Mouse (Mus musculus): ENCODE data around the gene Ppm1l. TPM values are rescaled to one million over a fixed set of nuclear protein-coding genes. Genes with fewer than 3 reads are reported as not detected.
"Not testable (repeated sequence)": the region's sequence is repeated elsewhere in the genome, so short reads cannot be mapped to it uniquely, and the experiment has no call there.

Ppm1l gene
- polyA plus RNA-seq, 1 experiment from 2014 or later: 4.8 TPM

GRCm38 (mm10) chr3:69548704-69549455, 232.2 kb downstream of the Ppm1l start:
- 77% methylated on average over 22 of the region's 22 CpGs for WGBS (ENCODE audit: insufficient replicate concordance)
- no peak for ATAC-seq (ENCODE audit: insufficient read depth)
- Histone ChIP-seq H3K9me3 (replicated peaks) (no peaks in the 10 kb centered on the region), H3K36me3 (replicated peaks) (no peaks in the 10 kb centered on the region), H3K4me1 (replicated peaks) (no peaks in the 10 kb centered on the region), H3K27me3 (no peaks in the 10 kb centered on the region), H3K9ac (no peak overlapping the region), H3K4me3 (replicated peaks) (no peak overlapping the region), H3K27ac (replicated peaks) (no peak overlapping the region), H3K4me2 (no peak overlapping the region)

DNA sequence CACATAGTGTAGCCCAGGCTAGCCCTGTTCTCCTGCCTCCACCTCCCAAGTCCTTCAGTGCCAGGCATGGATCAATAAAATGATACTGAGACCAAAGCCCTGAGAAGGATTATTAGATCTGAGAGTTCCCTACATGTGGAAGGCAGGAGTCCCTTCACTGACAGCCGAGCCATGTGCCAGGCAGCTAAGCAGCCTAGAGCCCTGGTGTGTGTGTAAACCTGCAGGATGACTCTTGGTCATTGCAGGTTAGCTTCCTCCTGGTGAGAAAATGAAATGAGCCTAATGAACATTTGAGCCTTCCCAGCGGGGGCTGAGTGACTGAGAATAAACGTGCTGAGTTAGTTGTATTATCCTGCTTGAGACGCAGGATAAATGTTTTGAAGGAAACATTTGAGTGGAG, 232.9 kb downstream of the Ppm1l start:
- WGBS (ENCODE audit: insufficient replicate concordance): 77% methylated on average over 4 of the region's 4 CpGs
- Histone ChIP-seq H3K9me3 (replicated peaks) (no peaks in the 10 kb centered on the region), H3K36me3 (replicated peaks) (no peaks in the 10 kb centered on the region), H3K27me3 (no peaks in the 10 kb centered on the region), H3K4me3 (replicated peaks) (no peak overlapping the region), H3K9ac (no peak overlapping the region), H3K4me2 (no peak overlapping the region), H3K27ac (replicated peaks) (no peak overlapping the region), H3K4me1 (replicated peaks) (no peaks in the 10 kb centered on the region)
- no peak for ATAC-seq (ENCODE audit: insufficient read depth)

DNA sequence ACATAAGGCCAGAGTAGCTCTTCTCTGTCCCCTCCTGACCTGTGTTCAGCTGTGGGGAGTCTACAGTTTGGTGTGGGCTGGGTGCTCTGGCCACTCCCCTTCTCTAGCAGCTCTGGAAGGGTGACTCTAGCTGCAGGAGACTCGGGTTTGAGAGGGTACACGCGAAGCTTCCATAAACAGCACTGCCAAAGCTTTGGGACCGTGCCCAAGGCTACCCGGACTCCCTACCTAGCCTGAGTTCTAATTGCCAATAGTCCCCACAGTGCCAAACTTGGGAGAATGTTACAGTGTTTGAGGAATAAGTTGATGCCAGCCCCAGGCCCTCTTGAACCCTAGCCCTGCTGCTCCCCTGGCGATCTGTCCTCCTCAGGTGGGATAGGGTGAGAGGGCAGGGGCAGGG, 238.8 kb downstream of the Ppm1l start:
- Histone ChIP-seq H3K27me3 (no peaks in the 10 kb centered on the region), H3K9me3 (replicated peaks) (no peaks in the 10 kb centered on the region), H3K27ac (replicated peaks) (no peak overlapping the region), H3K4me1 (replicated peaks) (no peaks in the 10 kb centered on the region), H3K4me3 (replicated peaks) (no peak overlapping the region), H3K9ac (no peak overlapping the region), H3K4me2 (no peak overlapping the region), H3K36me3 (replicated peaks) (no peaks in the 10 kb centered on the region)
- 76% methylated on average over 6 of the region's 6 CpGs for WGBS (ENCODE audit: insufficient replicate concordance)
- no peak for ATAC-seq (ENCODE audit: insufficient read depth)

DNA sequence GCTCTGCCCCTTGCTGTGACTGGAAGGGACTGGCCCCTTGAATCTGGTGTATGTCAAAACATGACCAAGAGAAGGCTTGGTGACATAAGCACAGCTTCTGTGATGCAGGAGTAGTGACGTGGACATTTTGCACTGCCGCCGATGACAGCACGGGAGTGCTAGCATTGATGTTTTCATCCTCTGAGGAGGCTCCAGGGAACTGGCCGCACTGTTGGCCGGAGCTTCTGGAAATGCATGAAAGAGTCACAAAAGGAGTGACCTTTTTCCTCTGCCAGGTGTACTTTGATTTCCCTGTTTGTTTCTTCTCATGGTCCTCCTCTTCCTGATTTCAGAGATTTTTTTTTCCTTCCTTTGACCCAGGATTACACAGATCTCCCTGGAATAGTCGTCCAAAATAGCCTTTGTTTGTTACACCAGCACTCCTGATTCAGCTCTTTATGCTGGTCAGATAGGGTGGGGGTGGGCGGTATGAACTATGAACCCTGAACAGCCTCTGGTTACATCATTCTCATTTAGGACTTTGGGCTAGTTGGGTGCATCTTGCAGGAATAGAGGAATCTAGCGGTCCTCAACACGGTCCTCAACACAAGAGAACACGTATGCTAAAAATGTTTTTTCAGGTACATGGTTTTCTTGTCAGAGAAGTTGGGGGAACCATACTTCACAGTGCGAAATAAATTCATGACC, 239.6 kb downstream of the Ppm1l start:
- H3K9me3 ChIP-seq (replicated peaks): no peaks in the 10 kb centered on the region
- H3K4me2 ChIP-seq: no peak overlapping the region
- no peaks in the 10 kb centered on the region for H3K4me1 ChIP-seq (replicated peaks)
- H3K27ac ChIP-seq (replicated peaks): no peak overlapping the region
- H3K9ac ChIP-seq: no peak overlapping the region
- no peak overlapping the region for H3K4me3 ChIP-seq (replicated peaks)
- 0 out of 2 replicates have a peak, but pooled peaks have one; percentile 28 for ATAC-seq (ENCODE audit: insufficient read depth)
- H3K27me3 ChIP-seq: no peaks in the 10 kb centered on the region
- no peaks in the 10 kb centered on the region for H3K36me3 ChIP-seq (replicated peaks)
- 77% methylated on average over 12 of the region's 12 CpGs for WGBS (ENCODE audit: insufficient replicate concordance)

DNA sequence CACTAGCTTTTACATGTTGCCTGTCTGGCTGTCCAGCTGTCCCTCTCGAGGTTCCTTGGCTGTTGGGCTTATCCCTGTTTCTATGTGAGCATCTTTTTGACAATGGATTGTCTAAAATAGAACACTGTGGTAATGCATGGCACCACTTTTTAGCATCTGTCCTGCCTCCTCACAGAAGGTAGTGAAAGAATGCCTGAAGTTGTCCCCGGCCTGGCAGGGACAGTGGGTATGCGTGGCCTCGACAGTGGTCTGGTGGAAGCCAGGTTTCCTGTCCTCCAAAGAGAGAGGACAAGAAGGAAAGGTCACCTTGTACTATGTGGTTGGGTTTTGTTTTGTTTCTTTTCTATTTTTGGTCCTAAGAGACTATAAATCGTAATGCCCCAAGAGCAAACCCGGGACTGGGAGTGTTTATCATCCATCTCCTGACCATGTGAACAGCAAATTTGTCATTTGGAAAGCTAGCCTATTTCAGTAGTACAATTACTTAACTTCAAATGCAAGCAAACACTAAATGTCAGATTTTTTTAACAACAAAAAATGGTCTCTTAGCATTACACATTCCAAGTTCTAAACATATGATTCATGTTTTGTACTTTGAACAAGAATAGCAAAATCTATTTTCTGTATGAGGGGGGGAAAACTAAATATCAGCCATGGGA, 242.8 kb downstream of the Ppm1l start:
- H3K27me3 ChIP-seq: no peaks in the 10 kb centered on the region
- no peaks in the 10 kb centered on the region for H3K9me3 ChIP-seq (replicated peaks)
- H3K4me1 ChIP-seq (replicated peaks): no peaks in the 10 kb centered on the region
- 53% methylated on average over 6 of the region's 6 CpGs for WGBS (ENCODE audit: insufficient replicate concordance)
- no peak overlapping the region for H3K4me2 ChIP-seq
- ATAC-seq (ENCODE audit: insufficient read depth): no peak
- no peaks in the 10 kb centered on the region for H3K36me3 ChIP-seq (replicated peaks)
- H3K9ac ChIP-seq: no peak overlapping the region
- no peak overlapping the region for H3K27ac ChIP-seq (replicated peaks)
- H3K4me3 ChIP-seq (replicated peaks): no peak overlapping the region

DNA sequence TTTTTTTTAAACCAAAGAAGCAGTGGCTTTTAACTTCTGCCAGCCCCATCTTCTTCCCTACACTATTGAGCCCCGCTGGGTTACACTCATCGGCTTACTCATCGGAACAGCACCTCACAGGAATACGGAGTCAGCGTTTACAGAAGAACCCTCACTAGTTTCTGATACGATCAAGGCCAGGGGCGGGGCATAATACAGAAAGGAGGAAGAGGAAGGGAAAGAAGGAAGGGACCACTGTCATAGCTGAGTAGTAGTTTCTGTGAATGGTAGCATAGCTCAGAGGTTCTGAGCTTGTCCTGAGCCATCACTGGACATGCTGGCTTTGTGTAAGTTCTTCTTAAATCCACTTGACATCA, 243.3 kb downstream of the Ppm1l start:
- Histone ChIP-seq H3K27me3 (no peaks in the 10 kb centered on the region), H3K4me1 (replicated peaks) (no peaks in the 10 kb centered on the region), H3K4me2 (no peak overlapping the region), H3K9ac (no peak overlapping the region), H3K9me3 (replicated peaks) (no peaks in the 10 kb centered on the region), H3K4me3 (replicated peaks) (no peak overlapping the region), H3K27ac (replicated peaks) (no peak overlapping the region), H3K36me3 (replicated peaks) (no peaks in the 10 kb centered on the region)
- 44% methylated on average over 7 of the region's 7 CpGs for WGBS (ENCODE audit: insufficient replicate concordance)
- no peak for ATAC-seq (ENCODE audit: insufficient read depth)

- Histone ChIP-seq H3K4me2 (no peak overlapping the region), H3K36me3 (replicated peaks) (no peaks in the 10 kb centered on the region)
- WGBS (ENCODE audit: insufficient replicate concordance): 82% methylated on average over 5 of the region's 5 CpGs
These were observed 245.0 kb downstream of the Ppm1l start for GRCm38 (mm10) chr3:69561686-69562085.

GRCm38 (mm10) chr3:69563406-69563805, 246.7 kb downstream of the Ppm1l start:
- Histone ChIP-seq H3K4me2 (no peak overlapping the region), H3K4me1 (replicated peaks) (no peaks in the 10 kb centered on the region), H3K27ac (replicated peaks) (no peak overlapping the region), H3K9me3 (replicated peaks) (no peaks in the 10 kb centered on the region), H3K27me3 (no peaks in the 10 kb centered on the region), H3K36me3 (replicated peaks) (no peaks in the 10 kb centered on the region), H3K9ac (no peak overlapping the region), H3K4me3 (replicated peaks) (no peak overlapping the region)
- WGBS (ENCODE audit: insufficient replicate concordance): 73% methylated on average over 6 of the region's 6 CpGs
- ATAC-seq (ENCODE audit: insufficient read depth): no peak

More at GRCm38 (mm10) chr3:69561686-69562085, 245.0 kb downstream of the Ppm1l start:
- no peak for ATAC-seq (ENCODE audit: insufficient read depth)
- H3K9me3 ChIP-seq (replicated peaks): no peaks in the 10 kb centered on the region
- no peaks in the 10 kb centered on the region for H3K27me3 ChIP-seq
- no peak overlapping the region for H3K9ac ChIP-seq
- no peak overlapping the region for H3K27ac ChIP-seq (replicated peaks)
- H3K4me1 ChIP-seq (replicated peaks): no peaks in the 10 kb centered on the region
- H3K4me3 ChIP-seq (replicated peaks): no peak overlapping the region

- not testable (repeated sequence) for H3K27ac ChIP-seq (replicated peaks); H3K4me2 ChIP-seq; H3K4me3 ChIP-seq (replicated peaks); H3K9ac ChIP-seq; H3K27me3 ChIP-seq; ATAC-seq (ENCODE audit: insufficient read depth); H3K9me3 ChIP-seq (replicated peaks); H3K36me3 ChIP-seq (replicated peaks); H3K4me1 ChIP-seq (replicated peaks)
- 73% methylated on average over 1 of the region's 1 CpGs for WGBS (ENCODE audit: insufficient replicate concordance)
These were observed 248.9 kb downstream of the Ppm1l start for GRCm38 (mm10) chr3:69565586-69565985.

GRCm38 (mm10) chr3:69572561-69572960, 255.9 kb downstream of the Ppm1l start:
- H3K4me3 ChIP-seq (replicated peaks): no peak overlapping the region
- H3K9me3 ChIP-seq (replicated peaks): no peaks in the 10 kb centered on the region
- no peak for ATAC-seq (ENCODE audit: insufficient read depth)
- no peaks in the 10 kb centered on the region for H3K27me3 ChIP-seq
- no peak overlapping the region for H3K27ac ChIP-seq (replicated peaks)
- no peak overlapping the region for H3K9ac ChIP-seq
- no peaks in the 10 kb centered on the region for H3K36me3 ChIP-seq (replicated peaks)
- H3K4me1 ChIP-seq (replicated peaks): no peaks in the 10 kb centered on the region
- 66% methylated on average over 5 of the region's 5 CpGs for WGBS (ENCODE audit: insufficient replicate concordance)
- H3K4me2 ChIP-seq: no peak overlapping the region

DNA sequence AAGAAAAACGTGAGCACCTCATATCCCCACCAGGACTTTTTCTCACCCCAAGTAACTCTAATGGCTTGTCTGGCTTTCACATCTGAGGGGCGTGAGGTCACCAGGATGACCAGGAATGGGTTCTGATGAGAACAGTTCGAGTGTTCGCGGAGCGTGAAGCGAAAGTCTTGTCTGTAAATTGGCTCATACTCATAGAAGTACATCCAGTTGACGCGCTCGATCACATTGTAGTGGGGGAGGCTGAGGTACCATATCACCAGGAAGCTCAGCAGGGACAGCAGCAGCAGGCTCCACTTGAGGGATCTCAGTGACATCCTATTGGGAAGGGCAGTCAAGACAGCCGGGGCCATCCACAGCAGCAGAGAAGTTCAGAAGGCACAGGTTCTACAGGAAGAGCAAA, 258.9 kb downstream of the Ppm1l start:
- H3K4me2 ChIP-seq: no peak overlapping the region
- H3K27ac ChIP-seq (replicated peaks): no peak overlapping the region
- no peaks in the 10 kb centered on the region for H3K27me3 ChIP-seq
- no peaks in the 10 kb centered on the region for H3K4me1 ChIP-seq (replicated peaks)
- no peak for ATAC-seq (ENCODE audit: insufficient read depth)
- H3K9me3 ChIP-seq (replicated peaks): no peaks in the 10 kb centered on the region
- WGBS (ENCODE audit: insufficient replicate concordance): 75% methylated on average over 11 of the region's 11 CpGs
- H3K36me3 ChIP-seq (replicated peaks): no peaks in the 10 kb centered on the region
- no peak overlapping the region for H3K9ac ChIP-seq
- no peak overlapping the region for H3K4me3 ChIP-seq (replicated peaks)

Measured in liver, embryonic 15.5 days (tissue).